Mouse (Mus musculus) bone marrow macrophage, adult 2 months (primary cell): ENCODE measurements around the gene Rab3d. TPM values are rescaled to one million over a fixed set of nuclear protein-coding genes. Genes with fewer than 3 reads are reported as not detected.

Experiments
- H3K27ac ChIP-seq: 2 replicates; pipeline ENCODE4 v1.5.1; 2012; ENCODE audit warnings: low read depth, low read length; ENCODE audit not compliant: insufficient read depth
- H3K4me1 ChIP-seq: 2 replicates; pipeline ENCODE4 v1.6.1; 2012; ENCODE audit warnings: low read length; ENCODE audit not compliant: control insufficient read depth, insufficient read depth
- H3K4me3 ChIP-seq: 2 replicates; pipeline ENCODE4 v1.5.1; 2012; ENCODE audit warnings: mild to moderate bottlenecking, low read length, moderate library complexity; ENCODE audit not compliant: insufficient read depth
- CTCF ChIP-seq: IDR thresholded peaks from 2 replicates; pipeline ENCODE4 v1.5.1; 2012; ENCODE audit warnings: low read depth, mild to moderate bottlenecking, low read length, moderate library complexity
- POLR2A ChIP-seq: IDR thresholded peaks from 2 replicates; pipeline ENCODE4 v1.6.1; 2012; ENCODE audit warnings: mild to moderate bottlenecking, low read depth, low read length, borderline replicate concordance
- polyA plus RNA-seq: library from polyadenylated mRNA; stranded (reverse); fragments of >200 nt; gene quantifications from 2 replicates; pipeline ENCODE4 v1.2.4, GENCODE M21; 2012; ENCODE audit not compliant: missing spikeins, insufficient read depth, insufficient read length

Gene Rab3d
- polyA plus RNA-seq, 1 experiment, result 26.9 TPM

- Histone ChIP-seq H3K27ac (peak overlapping the region; percentile 56), H3K4me3 (peak overlapping the region; percentile 68), H3K4me1 (peaks cover 25% of the 10 kb centered on the region)
- no peak for TF ChIP-seq POLR2A
- TF ChIP-seq CTCF, result no peak
These were observed 8.8 kb upstream of the Rab3d start for GRCm38 (mm10) chr9:21926784-21927183.

- H3K27ac ChIP-seq, result no peak overlapping the region
- peak overlapping the region; percentile 68 for H3K4me3 ChIP-seq
- TF ChIP-seq CTCF, result no peak
- no peak for TF ChIP-seq POLR2A
- H3K4me1 ChIP-seq, result peaks cover 25% of the 10 kb centered on the region
These were observed 8.2 kb upstream of the Rab3d start for GRCm38 (mm10) chr9:21926155-21926554.

DNA sequence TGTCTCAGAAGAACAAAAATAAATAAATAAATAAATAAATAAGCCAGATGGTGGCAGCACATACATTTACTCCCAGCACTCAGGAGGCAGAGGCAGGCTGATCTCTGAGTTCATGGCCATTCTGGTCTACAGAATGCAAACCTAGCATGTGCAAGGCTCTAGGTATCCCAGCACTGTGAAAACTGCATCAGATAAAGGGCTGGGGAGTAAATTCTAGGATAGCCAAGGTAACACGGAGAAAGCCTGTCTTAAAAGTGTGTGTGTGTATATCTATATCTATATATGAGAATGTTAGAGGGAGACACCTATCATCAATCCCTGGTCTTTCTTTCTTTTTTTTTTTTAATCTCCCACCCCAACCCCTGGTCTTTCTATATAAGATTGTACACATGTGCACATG, 7.5 kb upstream of the Rab3d start:
- TF ChIP-seq POLR2A (no peak), CTCF (no peak)
- Histone ChIP-seq H3K4me3 (no peak overlapping the region), H3K4me1 (peaks cover 25% of the 10 kb centered on the region), H3K27ac (no peak overlapping the region)

DNA sequence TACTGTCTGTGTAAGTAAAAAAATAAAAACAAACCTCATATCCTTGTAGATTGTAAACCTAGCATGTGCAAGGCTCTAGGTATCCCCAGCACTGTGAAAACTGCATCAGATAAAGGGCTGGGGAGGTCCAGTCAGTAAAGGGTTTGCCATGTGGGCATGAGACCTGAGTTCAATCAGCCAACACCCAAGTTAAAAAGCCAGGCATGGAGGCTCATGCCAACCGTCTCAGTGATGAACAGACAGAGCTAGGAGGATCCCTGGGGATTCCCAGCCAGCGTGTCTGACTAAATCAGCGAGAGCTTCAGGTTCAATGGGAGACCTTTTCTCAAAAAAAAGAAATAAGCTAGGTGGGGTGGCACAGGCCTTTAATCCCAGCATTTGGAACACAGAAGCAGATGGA, 7.0 kb upstream of the Rab3d start:
- peaks cover 25% of the 10 kb centered on the region for H3K4me1 ChIP-seq
- TF ChIP-seq POLR2A, result no peak
- no peak for TF ChIP-seq CTCF
- no peak overlapping the region for H3K27ac ChIP-seq
- H3K4me3 ChIP-seq, result no peak overlapping the region

DNA sequence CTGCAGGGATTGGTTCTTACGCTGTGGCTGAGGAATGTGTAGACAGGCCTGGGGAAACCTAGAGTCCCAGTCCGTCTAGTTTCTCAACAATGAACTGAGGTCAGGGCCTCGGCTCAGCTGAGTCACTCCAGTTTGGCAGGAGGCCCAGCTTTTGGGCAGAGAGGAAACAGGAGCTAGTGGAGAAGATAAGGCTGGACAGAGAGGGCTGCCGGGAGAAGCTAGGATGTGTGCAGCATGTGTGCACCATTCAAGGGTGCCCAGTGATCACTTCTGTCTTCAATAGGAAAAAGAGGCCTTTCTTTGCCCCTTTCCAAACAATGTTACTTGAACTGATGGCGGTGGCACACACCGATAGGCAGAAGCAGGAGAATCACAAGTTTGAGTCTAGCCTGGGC, 6.1 kb upstream of the Rab3d start:
- Histone ChIP-seq H3K27ac (peak overlapping the region; percentile 56), H3K4me1 (peaks cover 25% of the 10 kb centered on the region), H3K4me3 (no peak overlapping the region)
- no peak for TF ChIP-seq CTCF
- TF ChIP-seq POLR2A, result no peak

DNA sequence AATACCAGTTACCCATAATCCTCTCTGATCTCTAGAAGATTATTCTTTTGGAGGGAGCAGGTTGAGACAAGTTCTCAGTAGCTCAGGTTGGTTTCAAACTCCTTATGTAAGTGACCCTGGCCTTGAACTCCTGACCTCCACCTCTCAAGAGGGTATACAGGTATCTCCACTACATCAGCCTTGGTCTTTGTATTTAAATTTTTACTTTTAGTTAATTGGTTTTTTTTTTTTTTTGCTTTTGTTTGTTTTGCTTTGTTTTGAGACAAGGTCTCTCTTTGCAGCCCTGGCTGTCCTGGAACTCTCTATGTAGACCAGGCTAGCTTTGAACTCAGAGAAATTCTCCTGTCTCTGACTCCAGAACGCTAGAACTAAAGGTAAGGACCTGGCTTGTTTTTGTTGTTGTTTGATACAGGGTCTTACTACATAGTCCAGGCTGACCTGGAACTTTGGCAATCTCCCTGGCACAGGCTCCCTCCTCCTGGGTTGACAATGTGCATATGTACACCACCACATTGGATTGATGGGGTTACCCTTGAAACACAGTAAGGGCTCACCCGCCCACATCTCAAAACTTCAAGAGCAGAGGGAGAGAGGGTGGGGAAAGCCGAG, 5.6 kb upstream of the Rab3d start:
- Histone ChIP-seq H3K4me3 (no peak overlapping the region), H3K27ac (peak overlapping the region; percentile 56), H3K4me1 (peaks cover 25% of the 10 kb centered on the region)
- TF ChIP-seq CTCF (no peak), POLR2A (no peak)

GRCm38 (mm10) chr9:21923036-21923435, 5.0 kb upstream of the Rab3d start:
- Histone ChIP-seq H3K4me3 (no peak overlapping the region), H3K27ac (no peak overlapping the region), H3K4me1 (peaks cover 25% of the 10 kb centered on the region)
- no peak for TF ChIP-seq POLR2A
- no peak for TF ChIP-seq CTCF

GRCm38 (mm10) chr9:21918692-21919384, 846 bp upstream of the Rab3d start:
- no peak for TF ChIP-seq POLR2A
- no peak for TF ChIP-seq CTCF
- no peak overlapping the region for H3K4me3 ChIP-seq

GRCm38 (mm10) chr9:21917493-21918034, 428 bp downstream of the Rab3d start:
- peak overlapping the region; percentile 94 for H3K4me3 ChIP-seq
- TF ChIP-seq POLR2A, result no peak
- no peak for TF ChIP-seq CTCF
- H3K27ac ChIP-seq, result no peak overlapping the region
- peaks cover 3% of the 10 kb centered on the region; the same call in 1 of the 2 replicates for H3K4me1 ChIP-seq

More at GRCm38 (mm10) chr9:21918692-21919384, 846 bp upstream of the Rab3d start:
- H3K4me1 ChIP-seq, result peaks cover 15% of the 10 kb centered on the region
- H3K27ac ChIP-seq, result no peak overlapping the region
